14 mouse cellular contexts compared by ENCODE assay signal in the genomic region with DNA sequence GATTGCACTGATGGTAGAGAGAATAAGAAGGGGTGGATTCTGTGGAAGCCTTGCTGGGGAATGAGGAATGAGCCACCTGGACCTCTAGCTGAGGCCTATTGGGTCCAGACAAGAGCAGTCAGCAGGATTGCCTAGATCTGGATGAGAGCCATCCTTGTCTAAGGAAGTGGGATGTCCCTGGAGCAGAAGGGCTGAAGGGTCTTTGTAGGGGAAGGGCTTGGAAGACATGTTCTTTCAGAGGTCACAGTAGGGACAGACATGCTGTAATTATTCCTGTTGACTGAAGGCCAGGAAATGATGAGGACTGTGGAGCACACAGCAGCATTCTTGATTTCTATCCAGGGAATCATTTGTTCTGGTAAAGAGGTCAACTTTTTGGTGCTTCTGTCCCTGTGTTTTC.
A peak's percentile ranks its signal among the peaks of the same experiment; 100 is the strongest.
DNase-seq lines count a peak whose midpoint lies in the region; ATAC-seq and TF ChIP-seq lines count a peak whose summit lies in the region.
"Had no signal": no experiment of that assay in that cellular context is flagged by ENCODE, and none has a peak within 500 bp of the region (broad histone marks: within the 10 kb centered on the region; RNA-seq: fewer than 3 reads in every experiment).

No protein-coding gene starts in this region.

- no peak for ATAC-seq in heart, embryonic 12.5 days (ENCODE audit: insufficient number of reproducible peaks, low FRiP score)
- no peak for ATAC-seq in lung, embryonic 14.5 days (ENCODE audit: insufficient read depth)
- ATAC-seq in hindbrain, embryonic 11.5 days (ENCODE audit: low FRiP score): no peak
- ATAC-seq: forebrain, embryonic 14.5 days; liver, embryonic 12.5 days had no signal

- DNase-seq in heart, adult 11 months: peak; percentile 85
- DNase-seq in lung, embryonic 14.5 days: peak; percentile 1
- no peak for DNase-seq in lung, adult 2 months
- peak; percentile 19 to 47 for DNase-seq in cerebellum, postnatal 36 days
- peak; percentile 21 for DNase-seq in lung, postnatal 25 days (ENCODE audit: low spot score)
- no peak for DNase-seq in forebrain, embryonic 10.5 days (ENCODE audit: extremely low spot score, low spot score)
- no peak for DNase-seq in hindbrain, embryonic 11.5 days (ENCODE audit: low spot score)
- DNase-seq: adrenal gland, adult 2 months; gastrocnemius, postnatal 25 days had no signal

- TF ChIP-seq POLR2A in lung, adult 2 months (IDR thresholded peaks at IDR 0.05; ENCODE audit: borderline replicate concordance, extremely low read depth, low read depth, low read length): no peak

- no peaks in the 10 kb centered on the region for H3K36me3 ChIP-seq in heart, embryonic 12.5 days
- H3K36me3 ChIP-seq in lung, embryonic 14.5 days (ENCODE audit: insufficient read depth): no peaks in the 10 kb centered on the region
- no peaks in the 10 kb centered on the region for H3K36me3 ChIP-seq in forebrain, embryonic 10.5 days (replicated peaks)
- no peaks in the 10 kb centered on the region for H3K36me3 ChIP-seq in hindbrain, embryonic 11.5 days (ENCODE audit: control insufficient read depth, insufficient read depth, low read length)
- H3K36me3 ChIP-seq: embryonic facial prominence, embryonic 13.5 days; hindbrain, embryonic 12.5 days; liver, embryonic 12.5 days had no signal

- TF ChIP-seq CTCF in lung, embryonic 14.5 days (IDR thresholded peaks at IDR 0.05; ENCODE audit: low read depth): no peak
- no peak for TF ChIP-seq CTCF in lung, adult 2 months (IDR thresholded peaks at IDR 0.05; ENCODE audit: insufficient read depth, low read length)

- no peaks in the 10 kb centered on the region for H3K9me3 ChIP-seq in heart, embryonic 12.5 days (replicated peaks)
- no peaks in the 10 kb centered on the region for H3K9me3 ChIP-seq in lung, embryonic 14.5 days (ENCODE audit: low read depth, low read length)
- no peaks in the 10 kb centered on the region for H3K9me3 ChIP-seq in forebrain, embryonic 10.5 days
- H3K9me3 ChIP-seq in hindbrain, embryonic 11.5 days (ENCODE audit: control insufficient read depth, low read length): no peaks in the 10 kb centered on the region
- H3K9me3 ChIP-seq: embryonic facial prominence, embryonic 13.5 days; hindbrain, embryonic 12.5 days; liver, embryonic 12.5 days had no signal

- no peak overlapping the region for H3K4me2 ChIP-seq in heart, embryonic 12.5 days
- no peak overlapping the region for H3K4me2 ChIP-seq in lung, embryonic 14.5 days
- no peak overlapping the region for H3K4me2 ChIP-seq in hindbrain, embryonic 11.5 days (replicated peaks; ENCODE audit: low read depth, low read length)
- H3K4me2 ChIP-seq: embryonic facial prominence, embryonic 13.5 days; hindbrain, embryonic 12.5 days; liver, embryonic 12.5 days had no signal

- no peak overlapping the region for H3K4me3 ChIP-seq in heart, embryonic 12.5 days
- no peak overlapping the region for H3K4me3 ChIP-seq in lung, embryonic 14.5 days (ENCODE audit: low read depth, low read length)
- H3K4me3 ChIP-seq in lung, adult 2 months (replicated peaks; ENCODE audit: extremely low read depth, low read depth, low read length): no peak overlapping the region
- H3K4me3 ChIP-seq in forebrain, embryonic 10.5 days: no peak overlapping the region
- H3K4me3 ChIP-seq in hindbrain, embryonic 11.5 days (ENCODE audit: low read depth, low read length): no peak overlapping the region
- H3K4me3 ChIP-seq: embryonic facial prominence, embryonic 13.5 days; hindbrain, embryonic 12.5 days; liver, embryonic 12.5 days had no signal

- H3K27me3 ChIP-seq in heart, embryonic 12.5 days (replicated peaks): no peaks in the 10 kb centered on the region
- H3K27me3 ChIP-seq in lung, embryonic 14.5 days (ENCODE audit: insufficient read depth, low read length): no peaks in the 10 kb centered on the region
- no peaks in the 10 kb centered on the region for H3K27me3 ChIP-seq in forebrain, embryonic 10.5 days (ENCODE audit: poor library complexity, severe bottlenecking)
- H3K27me3 ChIP-seq in hindbrain, embryonic 11.5 days (ENCODE audit: control insufficient read depth, insufficient read depth, low read length): no peaks in the 10 kb centered on the region
- H3K27me3 ChIP-seq: embryonic facial prominence, embryonic 13.5 days; hindbrain, embryonic 12.5 days; liver, embryonic 12.5 days had no signal

- no peak overlapping the region for H3K9ac ChIP-seq in heart, embryonic 12.5 days
- no peak overlapping the region for H3K9ac ChIP-seq in lung, embryonic 14.5 days
- H3K9ac ChIP-seq in hindbrain, embryonic 11.5 days (ENCODE audit: low read depth, low read length): no peak overlapping the region
- H3K9ac ChIP-seq: embryonic facial prominence, embryonic 13.5 days; hindbrain, embryonic 12.5 days; liver, embryonic 12.5 days had no signal

- H3K27ac ChIP-seq in heart, embryonic 12.5 days (ENCODE audit: poor library complexity, severe bottlenecking): no peak overlapping the region
- H3K27ac ChIP-seq in lung, embryonic 14.5 days (ENCODE audit: low read depth): no peak overlapping the region
- H3K27ac ChIP-seq in forebrain, embryonic 10.5 days: no peak overlapping the region
- H3K27ac ChIP-seq in hindbrain, embryonic 11.5 days (ENCODE audit: low read depth, low read length): no peak overlapping the region
- H3K27ac ChIP-seq: embryonic facial prominence, embryonic 13.5 days; hindbrain, embryonic 12.5 days; liver, embryonic 12.5 days had no signal

- H3K4me1 ChIP-seq in heart, embryonic 12.5 days (replicated peaks): no peaks in the 10 kb centered on the region
- no peaks in the 10 kb centered on the region for H3K4me1 ChIP-seq in lung, embryonic 14.5 days (ENCODE audit: insufficient read depth)
- H3K4me1 ChIP-seq in lung, adult 2 months (ENCODE audit: control insufficient read depth, insufficient read depth, low read length): no peaks in the 10 kb centered on the region; the same call in 1 of the 2 replicates
- H3K4me1 ChIP-seq in forebrain, embryonic 10.5 days: no peaks in the 10 kb centered on the region
- H3K4me1 ChIP-seq in hindbrain, embryonic 11.5 days (replicated peaks; ENCODE audit: control insufficient read depth, insufficient read depth, low read length): no peaks in the 10 kb centered on the region
- H3K4me1 ChIP-seq: embryonic facial prominence, embryonic 13.5 days; hindbrain, embryonic 12.5 days; liver, embryonic 12.5 days had no signal

Comparison
In these comparisons a context has a peak if more than half of its experiments do, and no peak if none do; other contexts are left out.
1. DNase-seq: peak in heart, adult 11 months (single experiment), lung, embryonic 14.5 days (single experiment), cerebellum, postnatal 36 days (2 of 2) and lung, postnatal 25 days (single experiment); none in lung, adult 2 months (single experiment), forebrain, embryonic 10.5 days (single experiment) and hindbrain, embryonic 11.5 days (single experiment).